Mouse (Mus musculus) cerebellum, adult 9-11 months (tissue): ENCODE results near the gene Ppp1cc.
"Not testable (repeated sequence)": the region's sequence is repeated elsewhere in the genome, so short reads cannot be mapped to it uniquely, and the experiment has no call there.

Source experiments
- DNase-seq: peaks from one replicate; pipeline ENCODE4 v3.0.0; 2022

Ppp1cc gene

GRCm38 (mm10) chr5:122166636-122167161 is 8.6 kb downstream of the Ppp1cc start:
- peak; percentile 58 for DNase-seq

- DNase-seq, result no peak
Measured at GRCm38 (mm10) chr5:122168344-122169069, 10.4 kb downstream of the Ppp1cc start.

- no peak for DNase-seq
Measured at GRCm38 (mm10) chr5:122171058-122171457, 13.0 kb downstream of the Ppp1cc start.

- DNase-seq, result no peak
Measured at GRCm38 (mm10) chr5:122175402-122175801, 17.3 kb downstream of the Ppp1cc start.

GRCm38 (mm10) chr5:122175961-122176360 is 17.9 kb downstream of the Ppp1cc start:
- DNase-seq, result no peak

GRCm38 (mm10) chr5:122176398-122176797 is 18.3 kb downstream of the Ppp1cc start:
- DNase-seq, result peak; percentile 60

GRCm38 (mm10) chr5:122179665-122180064 is 21.6 kb downstream of the Ppp1cc start:
- DNase-seq, result no peak

- DNase-seq, result no peak
Measured at GRCm38 (mm10) chr5:122184283-122184806, 26.3 kb downstream of the Ppp1cc start.

GRCm38 (mm10) chr5:122184858-122185257 is 26.8 kb downstream of the Ppp1cc start:
- DNase-seq, result not testable (repeated sequence)

GRCm38 (mm10) chr5:122189115-122189514 is 31.0 kb downstream of the Ppp1cc start:
- DNase-seq, result no peak

- no peak for DNase-seq
Measured at GRCm38 (mm10) chr5:122190465-122190864, 32.4 kb downstream of the Ppp1cc start.

- no peak for DNase-seq
Measured at GRCm38 (mm10) chr5:122191269-122192063, 33.4 kb downstream of the Ppp1cc start.

- DNase-seq, result no peak
Measured at GRCm38 (mm10) chr5:122192347-122192746, 34.3 kb downstream of the Ppp1cc start.

GRCm38 (mm10) chr5:122200872-122201271 is 42.8 kb downstream of the Ppp1cc start:
- DNase-seq, result no peak

GRCm38 (mm10) chr5:122201904-122202303 is 43.8 kb downstream of the Ppp1cc start:
- no peak for DNase-seq

GRCm38 (mm10) chr5:122204180-122204579 is 46.1 kb downstream of the Ppp1cc start:
- no peak for DNase-seq

GRCm38 (mm10) chr5:122206475-122206874 is 48.4 kb downstream of the Ppp1cc start, which contains the start of gene Hvcn1:
TSS of gene Hvcn1 (plus strand) at chr5:122206804.
- no peak for DNase-seq

- DNase-seq, result no peak
Measured at GRCm38 (mm10) chr5:122208909-122209308, 50.8 kb downstream of the Ppp1cc start.

GRCm38 (mm10) chr5:122209591-122210368 is 51.7 kb downstream of the Ppp1cc start:
- DNase-seq, result no peak

- DNase-seq, result no peak
Measured at GRCm38 (mm10) chr5:122210890-122211289, 52.8 kb downstream of the Ppp1cc start.

- no peak for DNase-seq
Measured at GRCm38 (mm10) chr5:122212125-122212524, 54.0 kb downstream of the Ppp1cc start.

- DNase-seq, result not testable (repeated sequence)
Measured at GRCm38 (mm10) chr5:122212820-122213219, 54.7 kb downstream of the Ppp1cc start.

GRCm38 (mm10) chr5:122213861-122214260 is 55.8 kb downstream of the Ppp1cc start:
- no peak for DNase-seq
